Mouse (Mus musculus) heart, embryonic 14.5 days (tissue): ENCODE results near the gene Gm10644. TPM values are rescaled to one million over a fixed set of nuclear protein-coding genes. Genes with fewer than 3 reads are reported as not detected.

Source experiments
- ATAC-seq: fragments of 200-750 bp; cut with Nextera tagmentation; 2 replicates; pipeline ENCODE4 v1.8.0; 2017; ENCODE audit warnings: low read depth, moderate TSS enrichment; ENCODE audit not compliant: insufficient number of reproducible peaks, insufficient read depth, low FRiP score
- H3K27ac ChIP-seq, 2 experiments: fragments of 200-500 bp in 1 of 2; fragments of 300-500 bp in 1 of 2; sonication (generic) in 1 of 2; replicated peaks in 1 of 2; 2 replicates each; pipeline ENCODE4 v1.5.1; 2012 to 2014; ENCODE audit warnings: low read depth in 2 of 2, low read length in 2 of 2, control low read depth in 1 of 2, mild to moderate bottlenecking in 1 of 2, mixed read lengths in 1 of 2; ENCODE audit not compliant: control insufficient read depth in 1 of 2, insufficient read depth in 1 of 2
- H3K27me3 ChIP-seq: fragments of 300-500 bp; sonication (generic); 2 replicates; pipeline ENCODE4 v1.6.1; 2014; ENCODE audit warnings: mild to moderate bottlenecking, low read length, control low read depth; ENCODE audit not compliant: control insufficient read depth, insufficient read depth
- H3K36me3 ChIP-seq: fragments of 300-500 bp; sonication (generic); 2 replicates; pipeline ENCODE4 v1.6.1; 2014; ENCODE audit warnings: mild to moderate bottlenecking, control low read depth, low read length, mixed read lengths; ENCODE audit not compliant: control insufficient read depth, insufficient read depth
- H3K4me1 ChIP-seq, 2 experiments: fragments of 200-500 bp in 1 of 2; fragments of 300-500 bp in 1 of 2; sonication (generic) in 1 of 2; 2 replicates each; pipeline ENCODE4 v1.6.1; 2012 to 2014; ENCODE audit warnings: low read length in 2 of 2, control low read depth in 1 of 2, mixed read lengths in 1 of 2; ENCODE audit not compliant: control insufficient read depth in 2 of 2, insufficient read depth in 2 of 2
- H3K4me2 ChIP-seq: fragments of 300-500 bp; sonication (generic); 2 replicates; pipeline ENCODE4 v1.6.1; 2014; ENCODE audit warnings: mild to moderate bottlenecking, low read length
- H3K4me3 ChIP-seq, 2 experiments: fragments of 200-500 bp in 1 of 2; fragments of 300-500 bp in 1 of 2; sonication (generic) in 1 of 2; 2 replicates each; pipeline ENCODE4 v1.5.1; 2012 to 2014; ENCODE audit warnings: low read length in 2 of 2, mild to moderate bottlenecking in 2 of 2, control low read depth in 1 of 2, low read depth in 1 of 2, moderate library complexity in 1 of 2; ENCODE audit not compliant: control insufficient read depth in 1 of 2, insufficient read depth in 1 of 2
- H3K9ac ChIP-seq: fragments of 300-500 bp; sonication (generic); 2 replicates; pipeline ENCODE4 v1.6.1; 2014; ENCODE audit warnings: mild to moderate bottlenecking, low read length
- H3K9me3 ChIP-seq: fragments of 300-500 bp; sonication (generic); 2 replicates; pipeline ENCODE4 v1.6.1; 2016; ENCODE audit warnings: low read length, control low read depth; ENCODE audit not compliant: control insufficient read depth
- WGBS: fragments of 180-500 bp; shearing (Covaris S2); extraction: QIAGEN DNeasy Blood & Tissue Kit; methylation state at CpG from one replicate; pipeline ENCODE4 v1.1.7; 2014; 5-methylcytosine and 5-hydroxymethylcytosine counted together
- polyA plus RNA-seq: library from polyadenylated mRNA; unstranded; fragments of >200 nt; fragmentation: Nextera tagmentation; extraction: Ambion mirVana; gene quantifications from 2 replicates; pipeline ENCODE4 v1.2.1, GENCODE M21; 2014

Gene Gm10644
- polyA plus RNA-seq, 1 experiment from 2014 or later, result 0.66 TPM

DNA sequence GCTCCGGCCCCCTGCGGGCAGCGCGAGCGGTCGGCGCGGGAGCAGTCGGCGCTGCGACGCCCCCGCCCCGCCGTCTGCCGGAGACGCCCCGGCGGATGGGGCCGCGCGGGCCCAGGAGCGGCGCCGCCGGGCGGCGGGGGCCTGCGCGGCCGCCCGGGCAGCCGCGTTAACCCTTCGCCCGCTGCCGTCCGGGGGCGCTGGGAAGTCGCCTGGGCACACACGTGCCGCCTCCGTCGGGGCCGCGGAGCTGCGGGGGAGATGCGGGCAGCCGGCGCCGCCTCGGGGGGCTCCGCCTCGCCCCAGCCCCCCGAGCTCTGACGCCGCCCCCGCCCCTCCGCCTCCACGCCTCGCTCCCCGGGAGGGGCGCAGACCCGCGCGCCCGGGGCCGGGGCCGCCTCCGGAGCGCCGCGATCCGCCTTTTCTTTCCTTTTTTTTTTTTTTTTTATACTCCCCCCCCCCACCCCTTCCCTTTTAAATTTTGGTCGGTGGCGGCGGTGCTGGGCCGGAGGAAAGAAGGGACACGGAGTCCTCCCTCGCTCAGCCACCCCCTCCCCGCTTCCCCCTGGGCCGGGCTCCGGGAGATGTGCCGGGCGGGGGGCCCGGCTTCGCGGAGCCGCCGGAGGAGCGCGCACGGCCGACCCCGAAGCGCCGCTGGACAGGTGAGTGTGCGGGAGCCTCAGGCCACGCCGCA is 54.6 kb downstream of the Gm10644 start:
- H3K27ac ChIP-seq, result peak overlapping the region; percentile 88 to 93
- peaks cover 38 to 49% of the 10 kb centered on the region in 2 experiments for H3K4me1 ChIP-seq
- peak overlapping the region; percentile 93 to 95 for H3K4me3 ChIP-seq
- ATAC-seq, result no peak
- H3K36me3 ChIP-seq, result no peaks in the 10 kb centered on the region
- H3K9me3 ChIP-seq, result no peaks in the 10 kb centered on the region
- H3K9ac ChIP-seq, result peak overlapping the region; percentile 89
- H3K27me3 ChIP-seq, result peaks cover 8% of the 10 kb centered on the region
- peak overlapping the region; percentile 99 for H3K4me2 ChIP-seq
- WGBS, result under 1% methylated on average over 81 of the region's 100 CpGs

DNA sequence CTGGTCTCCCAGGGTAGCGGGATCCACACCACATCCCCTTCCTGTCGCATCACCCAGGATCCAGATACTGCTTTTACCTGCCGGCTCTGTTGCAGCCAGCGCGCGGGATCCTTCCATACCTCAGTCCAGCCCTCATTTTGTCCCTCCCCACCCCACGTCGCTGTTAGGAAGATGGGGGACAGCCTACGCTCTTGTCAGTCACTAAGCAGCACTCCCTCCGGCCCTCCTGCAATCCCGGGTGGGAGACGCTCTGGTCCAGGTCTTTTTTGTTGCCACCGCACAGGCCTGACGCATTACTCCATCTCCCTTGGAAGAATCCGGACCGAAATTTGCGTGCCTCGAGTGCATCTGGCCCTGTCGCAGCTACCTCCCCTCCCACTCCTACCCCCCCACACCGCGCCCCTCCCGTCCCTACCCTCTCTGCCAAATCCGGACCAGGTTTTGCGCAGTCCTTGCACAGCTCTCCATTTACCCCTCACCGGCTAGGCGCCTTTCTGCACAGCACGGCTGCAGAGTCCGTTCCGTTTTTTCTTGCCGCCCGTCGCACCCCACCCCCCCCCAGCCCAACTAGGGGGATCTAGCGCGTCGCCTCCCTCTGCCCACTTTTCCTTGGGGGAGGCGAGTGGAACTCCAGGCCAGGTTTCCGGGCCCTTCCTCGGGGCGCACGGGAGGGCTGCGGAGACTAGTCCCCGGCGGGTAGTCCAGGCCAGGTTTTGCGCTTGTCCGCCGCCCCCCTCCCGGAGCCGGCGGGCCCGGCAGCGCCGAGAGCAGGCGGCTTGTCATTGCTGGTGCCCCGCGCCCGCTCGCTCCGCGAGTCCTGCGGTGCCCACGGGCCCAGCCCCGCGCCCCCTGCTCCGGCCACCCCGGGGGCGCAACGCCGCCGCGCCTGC is 55.4 kb downstream of the Gm10644 start, which contains the start of gene Adgrl1:
TSS of gene Adgrl1 (plus strand) at position 743 of the 890 bp plus-strand sequence.
- peak; percentile 82 for ATAC-seq
- H3K27ac ChIP-seq, result peak within 1 kb of the TSS; percentile 88 to 93
- no peaks in the 10 kb centered on the region for H3K36me3 ChIP-seq
- H3K4me3 ChIP-seq, result peak within 1 kb of the TSS; percentile 93 to 95
- WGBS, result under 1% methylated on average over 63 of the region's 70 CpGs
- peak within 1 kb of the TSS; percentile 99 for H3K4me2 ChIP-seq
- H3K9me3 ChIP-seq, result no peaks in the 10 kb centered on the region
- peaks cover 16% of the 10 kb centered on the region for H3K27me3 ChIP-seq
- peaks cover 30 to 41% of the 10 kb centered on the region in 2 experiments for H3K4me1 ChIP-seq
- peak within 1 kb of the TSS; percentile 89 for H3K9ac ChIP-seq

DNA sequence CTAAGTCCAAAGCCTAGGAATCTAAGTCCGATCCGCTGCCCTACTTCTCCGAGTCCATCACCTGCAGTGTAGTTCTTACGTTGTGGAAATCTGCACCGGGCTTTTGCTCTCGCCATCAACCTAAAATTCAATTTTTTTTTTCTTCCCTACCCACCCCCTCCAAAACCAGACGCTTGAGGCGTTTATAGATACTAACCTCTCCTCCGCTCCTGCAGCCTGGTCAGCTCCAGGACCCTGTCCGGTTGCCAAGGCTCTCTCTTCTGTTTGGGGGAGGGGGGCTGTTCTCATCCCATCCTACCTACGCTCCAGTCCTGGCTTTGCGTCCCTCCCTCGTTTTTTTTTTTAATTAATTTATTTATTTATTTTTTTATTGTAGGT is 56.0 kb downstream of the Gm10644 start:
- Histone ChIP-seq H3K4me2 (peak overlapping the region; percentile 99), H3K9ac (peak overlapping the region; percentile 89), H3K36me3 (no peaks in the 10 kb centered on the region), H3K4me3 (peak overlapping the region; percentile 93 to 95), H3K27ac (peak overlapping the region; percentile 72 to 93; a peak in 3 of 4 replicates), H3K9me3 (no peaks in the 10 kb centered on the region), H3K27me3 (peaks cover 21% of the 10 kb centered on the region), H3K4me1 (peaks cover 29 to 38% of the 10 kb centered on the region in 2 experiments)
- ATAC-seq, result peak; percentile 42; the same call in 1 of the 2 replicates
- under 1% methylated on average over 13 of the region's 13 CpGs for WGBS

DNA sequence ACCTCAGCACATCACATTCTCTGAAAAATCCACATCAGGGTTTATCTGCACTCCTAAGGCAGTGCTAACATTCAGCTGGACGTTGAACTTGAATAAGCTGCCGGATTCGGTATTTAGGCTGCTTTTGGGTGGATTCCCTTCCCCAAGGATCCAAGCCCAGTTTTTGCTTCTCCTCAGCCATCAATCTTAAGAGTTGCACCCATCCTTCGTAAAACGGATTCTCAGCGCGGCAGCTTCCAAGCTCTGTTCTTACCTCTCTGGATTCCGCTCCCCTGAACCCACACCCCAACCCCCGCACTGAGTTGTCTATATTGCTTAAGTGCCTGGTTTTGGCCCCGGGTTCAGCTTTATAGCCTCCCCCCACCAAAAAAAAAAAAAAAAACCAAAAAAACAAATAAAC is 56.5 kb downstream of the Gm10644 start:
- H3K36me3 ChIP-seq, result no peaks in the 10 kb centered on the region
- no peaks in the 10 kb centered on the region for H3K9me3 ChIP-seq
- peaks cover 25% of the 10 kb centered on the region for H3K27me3 ChIP-seq
- peak overlapping the region; percentile 28; the same call in 1 of the 2 replicates for H3K9ac ChIP-seq
- H3K4me2 ChIP-seq, result peak overlapping the region; percentile 99
- no peak for ATAC-seq
- H3K4me3 ChIP-seq, result peak overlapping the region; percentile 93 to 95; a peak in 3 of 4 replicates
- H3K27ac ChIP-seq, result peak overlapping the region in 1 of 2 experiments; percentile 93; a peak in 2 of 4 replicates
- 15% methylated on average over 10 of the region's 10 CpGs for WGBS
- peaks cover 23 to 33% of the 10 kb centered on the region in 2 experiments for H3K4me1 ChIP-seq

DNA sequence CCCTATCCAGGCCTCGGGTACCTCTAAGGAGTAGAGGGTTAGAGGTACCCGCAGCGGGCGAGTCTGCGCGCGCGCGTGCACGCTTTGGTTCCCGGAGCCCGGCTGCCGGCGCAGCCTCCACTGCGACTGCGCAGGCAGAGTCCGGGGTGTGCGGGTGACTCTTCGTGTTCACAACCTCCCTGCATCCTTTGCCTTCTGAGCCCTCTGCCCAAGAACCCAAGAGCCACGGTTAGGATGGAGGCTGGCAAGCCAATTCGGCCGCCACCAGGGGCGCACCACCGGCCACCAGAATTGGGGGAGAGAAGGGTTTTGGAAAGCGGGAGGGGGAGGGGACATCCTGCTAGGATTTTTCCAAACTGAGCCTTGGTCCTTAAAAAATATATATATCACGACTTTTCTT is 57.8 kb downstream of the Gm10644 start:
- Histone ChIP-seq H3K36me3 (no peaks in the 10 kb centered on the region), H3K27me3 (peaks cover 26% of the 10 kb centered on the region), H3K4me2 (peak overlapping the region; percentile 62), H3K4me1 (peaks cover 15 to 20% of the 10 kb centered on the region in 2 experiments; a peak in 3 of 4 replicates), H3K9ac (0 out of 2 replicates have a peak overlapping the region, but pooled peaks have one; percentile 7), H3K9me3 (no peaks in the 10 kb centered on the region), H3K27ac (no peak overlapping the region), H3K4me3 (peak overlapping the region; percentile 26 to 37)
- no peak for ATAC-seq
- 4% methylated on average over 26 of the region's 26 CpGs for WGBS

DNA sequence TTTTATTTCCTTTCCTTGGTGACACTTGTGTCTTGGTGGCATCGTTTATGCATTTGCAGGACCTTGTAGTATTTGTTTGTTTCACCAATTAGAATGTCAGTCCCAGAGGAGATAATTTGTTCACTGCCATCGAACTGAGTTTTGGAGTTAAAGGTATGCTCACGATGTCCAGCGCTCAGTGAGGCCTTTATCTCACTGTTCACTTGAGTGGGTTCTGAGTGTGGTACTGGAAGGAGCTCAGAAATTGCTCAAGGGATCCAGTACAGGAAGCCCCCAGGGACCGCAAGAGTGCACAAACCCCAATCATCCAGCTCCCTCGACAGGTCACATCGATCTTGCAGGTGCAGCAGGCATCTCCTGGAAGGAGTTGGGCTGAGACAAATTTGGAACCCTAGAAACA is 58.5 kb downstream of the Gm10644 start:
- no peaks in the 10 kb centered on the region for H3K9me3 ChIP-seq
- no peak overlapping the region for H3K4me2 ChIP-seq
- 85% methylated on average over 7 of the region's 7 CpGs for WGBS
- peaks cover 26% of the 10 kb centered on the region for H3K27me3 ChIP-seq
- no peak overlapping the region for H3K4me3 ChIP-seq
- H3K9ac ChIP-seq, result no peak overlapping the region
- no peak overlapping the region for H3K27ac ChIP-seq
- no peak for ATAC-seq
- no peaks in the 10 kb centered on the region for H3K36me3 ChIP-seq
- H3K4me1 ChIP-seq, result peaks cover 8 to 13% of the 10 kb centered on the region in 2 experiments; a peak in 3 of 4 replicates

DNA sequence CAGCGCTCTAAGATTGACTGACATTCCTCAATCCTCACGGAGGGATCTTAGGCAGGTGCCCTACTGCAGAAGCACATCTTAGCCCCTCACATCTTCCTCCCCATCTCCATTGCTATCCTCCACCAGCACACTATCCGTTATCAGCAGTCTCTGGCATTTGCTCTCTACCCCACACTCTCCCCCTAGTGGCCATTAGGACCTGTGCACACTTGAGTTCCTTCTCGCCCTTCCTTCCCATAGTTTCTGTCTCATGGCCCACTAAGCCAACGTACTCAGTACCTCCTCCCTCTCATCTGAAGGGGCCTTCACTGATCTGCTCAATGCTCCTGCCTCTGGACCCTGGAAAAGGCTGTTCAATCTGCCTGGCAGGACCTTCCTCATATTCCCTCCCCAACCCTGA is 59.1 kb downstream of the Gm10644 start:
- H3K4me1 ChIP-seq, result peaks cover 5 to 13% of the 10 kb centered on the region in 2 experiments; a peak in 3 of 4 replicates
- 6% methylated on average over 5 of the region's 5 CpGs for WGBS
- no peak for ATAC-seq
- no peak overlapping the region for H3K9ac ChIP-seq
- peaks cover 26% of the 10 kb centered on the region for H3K27me3 ChIP-seq
- no peak overlapping the region for H3K4me3 ChIP-seq
- no peak overlapping the region for H3K4me2 ChIP-seq
- H3K27ac ChIP-seq, result no peak overlapping the region
- H3K9me3 ChIP-seq, result no peaks in the 10 kb centered on the region
- no peaks in the 10 kb centered on the region for H3K36me3 ChIP-seq
